Mouse (Mus musculus) E14TG2a.4 (cell line): ENCODE results near the gene Sh3d21.
A peak's percentile ranks its signal among the peaks of the same experiment; 100 is the strongest.

Source experiments
- H3K27me3 ChIP-seq: 2 replicates; pipeline ENCODE4 v1.6.1; 2014; ENCODE audit warnings: low read length, control low read depth; ENCODE audit not compliant: insufficient read depth
- H3K36me3 ChIP-seq: 2 replicates; pipeline ENCODE4 v1.6.1; 2014; ENCODE audit warnings: low read length, control low read depth; ENCODE audit not compliant: insufficient read depth
- H3K4me1 ChIP-seq: replicated peaks from 2 replicates; pipeline ENCODE4 v1.6.1; 2014; ENCODE audit warnings: low read depth, low read length, control low read depth
- H3K4me3 ChIP-seq: replicated peaks from 2 replicates; pipeline ENCODE4 v1.5.1; 2014; ENCODE audit warnings: mild to moderate bottlenecking, low read length
- H3K9me3 ChIP-seq: 2 replicates; pipeline ENCODE4 v1.6.1; 2014; ENCODE audit warnings: low read length, control low read depth
- CTCF ChIP-seq: conservative IDR thresholded peaks from 2 replicates; pipeline ENCODE4 v1.5.1; 2014; ENCODE audit warnings: low read length
- NANOG ChIP-seq: IDR thresholded peaks from 2 replicates; pipeline ENCODE4 v1.6.1; 2014; ENCODE audit warnings: borderline replicate concordance, low read length, mixed read lengths
- POU5F1 ChIP-seq: IDR thresholded peaks from 2 replicates; pipeline ENCODE4 v1.6.1; 2014; ENCODE audit warnings: low read length, borderline replicate concordance

Sh3d21 gene

GRCm38 (mm10) chr4:126147533-126148160 lies 15.6 kb downstream of the Sh3d21 start, which contains the start of gene Eva1b:
Gene Eva1b, plus strand, starts transcription at chr4:126147744.
- Histone ChIP-seq H3K36me3 (peaks cover 25% of the 10 kb centered on the region), H3K9me3 (no peaks in the 10 kb centered on the region), H3K4me1 (peaks cover 69% of the 10 kb centered on the region), H3K27me3 (peaks cover 8% of the 10 kb centered on the region), H3K4me3 (peak within 1 kb of the TSS; percentile 88)
- TF ChIP-seq CTCF: no peak
- no peak for TF ChIP-seq POU5F1
- no peak for TF ChIP-seq NANOG

GRCm38 (mm10) chr4:126146974-126147532 lies 16.2 kb downstream of the Sh3d21 start:
- H3K9me3 ChIP-seq: no peaks in the 10 kb centered on the region
- peak overlapping the region; percentile 88 for H3K4me3 ChIP-seq
- H3K4me1 ChIP-seq: peaks cover 69% of the 10 kb centered on the region
- H3K27me3 ChIP-seq: peaks cover 8% of the 10 kb centered on the region
- peaks cover 22% of the 10 kb centered on the region for H3K36me3 ChIP-seq
- TF ChIP-seq CTCF: no peak
- no peak for TF ChIP-seq NANOG

- H3K36me3 ChIP-seq: peaks cover 17% of the 10 kb centered on the region
- H3K4me1 ChIP-seq: peaks cover 52% of the 10 kb centered on the region
- no peaks in the 10 kb centered on the region for H3K9me3 ChIP-seq
- H3K27me3 ChIP-seq: peaks cover 8% of the 10 kb centered on the region
- no peak for TF ChIP-seq CTCF
- no peak for TF ChIP-seq NANOG
- TF ChIP-seq POU5F1: no peak
- no peak overlapping the region for H3K4me3 ChIP-seq
Measured at GRCm38 (mm10) chr4:126145396-126145795, 17.9 kb downstream of the Sh3d21 start.

GRCm38 (mm10) chr4:126141021-126141420 lies 22.3 kb downstream of the Sh3d21 start:
- Histone ChIP-seq H3K36me3 (peaks cover 51% of the 10 kb centered on the region), H3K9me3 (no peaks in the 10 kb centered on the region)

GRCm38 (mm10) chr4:126137773-126138172 lies 25.5 kb downstream of the Sh3d21 start:
- peaks cover 52% of the 10 kb centered on the region for H3K4me1 ChIP-seq
- no peak overlapping the region for H3K4me3 ChIP-seq
- H3K27me3 ChIP-seq: no peaks in the 10 kb centered on the region
- H3K9me3 ChIP-seq: no peaks in the 10 kb centered on the region
- peaks cover 83% of the 10 kb centered on the region for H3K36me3 ChIP-seq
- no peak for TF ChIP-seq CTCF
- TF ChIP-seq NANOG: no peak
- TF ChIP-seq POU5F1: no peak

More at GRCm38 (mm10) chr4:126141021-126141420, 22.3 kb downstream of the Sh3d21 start:
- Histone ChIP-seq H3K27me3 (no peaks in the 10 kb centered on the region), H3K4me1 (peaks cover 36% of the 10 kb centered on the region), H3K4me3 (no peak overlapping the region)
- TF ChIP-seq NANOG (no peak), CTCF (no peak), POU5F1 (no peak)

- TF ChIP-seq NANOG (no peak), POU5F1 (no peak), CTCF (no peak)
- Histone ChIP-seq H3K9me3 (no peaks in the 10 kb centered on the region), H3K36me3 (peaks cover 96% of the 10 kb centered on the region), H3K27me3 (no peaks in the 10 kb centered on the region), H3K4me3 (no peak overlapping the region), H3K4me1 (peaks cover 59% of the 10 kb centered on the region)
Measured at GRCm38 (mm10) chr4:126134639-126135038, 28.7 kb downstream of the Sh3d21 start.

- no peak for TF ChIP-seq CTCF
- TF ChIP-seq POU5F1: no peak
- no peak for TF ChIP-seq NANOG
- no peak overlapping the region for H3K4me3 ChIP-seq
- no peaks in the 10 kb centered on the region for H3K9me3 ChIP-seq
- peaks cover 96% of the 10 kb centered on the region for H3K36me3 ChIP-seq
- H3K27me3 ChIP-seq: no peaks in the 10 kb centered on the region
- peaks cover 59% of the 10 kb centered on the region for H3K4me1 ChIP-seq
Measured at GRCm38 (mm10) chr4:126134236-126134635, 29.1 kb downstream of the Sh3d21 start.

GRCm38 (mm10) chr4:126132636-126133264 lies 30.5 kb downstream of the Sh3d21 start:
- Histone ChIP-seq H3K36me3 (peaks cover 96% of the 10 kb centered on the region), H3K9me3 (no peaks in the 10 kb centered on the region), H3K4me3 (no peak overlapping the region), H3K27me3 (no peaks in the 10 kb centered on the region), H3K4me1 (peaks cover 49% of the 10 kb centered on the region)
- TF ChIP-seq CTCF: no peak
- TF ChIP-seq NANOG: no peak
- TF ChIP-seq POU5F1: no peak
